ENCODE assay signal across 8 mouse cellular contexts in genomic region chr5:76904713-76905404, GRCm38 (mm10). TPM values are rescaled to one million over a fixed set of nuclear protein-coding genes. Genes with fewer than 3 reads are reported as not detected.
DNase-seq lines count a peak whose midpoint lies in the region; ATAC-seq and TF ChIP-seq lines count a peak whose summit lies in the region.

No protein-coding gene starts in this region.

- no peaks in the 10 kb centered on the region for H3K36me3 ChIP-seq in thymus, adult 2 months (ENCODE audit: control insufficient read depth, insufficient read depth, low read length)
- H3K36me3 ChIP-seq in hindbrain, embryonic 15.5 days, result no peaks in the 10 kb centered on the region
- no peaks in the 10 kb centered on the region for H3K36me3 ChIP-seq in myocyte (ENCODE audit: control insufficient read depth, insufficient read depth)

- WGBS in thymus, adult 2 months, result under 1% methylated on average over 19 of the region's 19 CpGs
- 1% methylated on average over 19 of the region's 19 CpGs for WGBS in hindbrain, embryonic 15.5 days

- DNase-seq in cerebellum, postnatal 10 days, result peak; percentile 21 to 38
- no peak for DNase-seq in cerebellum, adult 8-10 months
- DNase-seq in thymus, adult 2 months, result peak; percentile 4
- DNase-seq in thymus, postnatal 25 days, result no peak
- DNase-seq in frontal cortex, postnatal 10 days (ENCODE audit: low spot score in 2 of 2), result no peak
- DNase-seq in urinary bladder, postnatal 10 days (ENCODE audit: low spot score), result no peak

- peak overlapping the region; percentile 31 for H3ac ChIP-seq in myocyte (ENCODE audit: control insufficient read depth, insufficient read length)

- H3K9me3 ChIP-seq in hindbrain, embryonic 15.5 days, result no peaks in the 10 kb centered on the region

- peak overlapping the region; percentile 68 for H3K4me2 ChIP-seq in hindbrain, embryonic 15.5 days
- H3K4me2 ChIP-seq in myocyte (ENCODE audit: low read depth), result peak overlapping the region; percentile 81

- no peaks in the 10 kb centered on the region for H3K27me3 ChIP-seq in thymus, adult 2 months (ENCODE audit: control insufficient read depth, insufficient read depth, low read length)
- H3K27me3 ChIP-seq in hindbrain, embryonic 15.5 days, result no peaks in the 10 kb centered on the region
- H3K27me3 ChIP-seq in myocyte (ENCODE audit: control insufficient read depth, insufficient read depth, insufficient read length), result no peaks in the 10 kb centered on the region

- no peak for TF ChIP-seq CTCF in thymus, adult 2 months (IDR thresholded peaks at IDR 0.05; ENCODE audit: borderline replicate concordance, control insufficient read depth, extremely low read depth, insufficient read depth, low read length, poor library complexity)

- no peaks in the 10 kb centered on the region for H3K79me2 ChIP-seq in myocyte (ENCODE audit: control insufficient read depth, insufficient read depth)

- peak; percentile 80 for ATAC-seq in hindbrain, embryonic 15.5 days (ENCODE audit: low FRiP score, low read depth)

- peak overlapping the region; percentile 79 for H3K9ac ChIP-seq in hindbrain, embryonic 15.5 days

- TF ChIP-seq POLR2A in thymus, adult 2 months (IDR thresholded peaks at IDR 0.05; ENCODE audit: control insufficient read depth, extremely low read depth, insufficient read depth, low read length, poor library complexity), result no peak
- TF ChIP-seq POLR2A in myocyte (IDR thresholded peaks at IDR 0.05; ENCODE audit: insufficient read length, low read depth), result no peak

- H3K27ac ChIP-seq in thymus, adult 2 months (ENCODE audit: control insufficient read depth, insufficient read depth, low read length), result no peak overlapping the region
- H3K27ac ChIP-seq in hindbrain, embryonic 15.5 days (replicated peaks), result peak overlapping the region; percentile 91

- peak overlapping the region; percentile 76 for H3K4me3 ChIP-seq in thymus, adult 2 months (ENCODE audit: control insufficient read depth, insufficient read depth, low read length)
- peak overlapping the region; percentile 76 for H3K4me3 ChIP-seq in hindbrain, embryonic 15.5 days
- peak overlapping the region; percentile 93 for H3K4me3 ChIP-seq in myocyte

- 0 out of 2 replicates have a peak, but pooled peaks cover 5% of the 10 kb centered on the region for H3K4me1 ChIP-seq in thymus, adult 2 months (replicated peaks; ENCODE audit: control insufficient read depth, insufficient read depth, low read length)
- peaks cover 13% of the 10 kb centered on the region for H3K4me1 ChIP-seq in hindbrain, embryonic 15.5 days (replicated peaks)

TF ChIP-seq in myocyte, 11 proteins besides CTCF, POLR2A, EP300 and RAD21:
- TF ChIP-seq MYOD1 (IDR thresholded peaks at IDR 0.05; ENCODE audit: control insufficient read depth in 1 of 3, insufficient read length in 2 of 3, low read depth in 2 of 3), result no peak
- no peak for TF ChIP-seq MYOG (IDR thresholded peaks at IDR 0.05; ENCODE audit: control insufficient read depth in 1 of 3, insufficient read depth in 1 of 3, insufficient read length in 2 of 3, low read depth in 2 of 3)
- no peak for TF ChIP-seq POLR2AphosphoS2 (IDR thresholded peaks at IDR 0.05; ENCODE audit: insufficient read length, low read depth)
- no peak for TF ChIP-seq CEBPB (IDR thresholded peaks at IDR 0.05; ENCODE audit: insufficient read depth, poor library complexity, severe bottlenecking)
- no peak for TF ChIP-seq MAX (IDR thresholded peaks at IDR 0.05; ENCODE audit: low read depth)
- TF ChIP-seq TCF3 (IDR thresholded peaks at IDR 0.05; ENCODE audit: insufficient read length, low read depth), result no peak
- TF ChIP-seq SRF (IDR thresholded peaks at IDR 0.05; ENCODE audit: control insufficient read depth, insufficient read length, low read depth), result no peak

RNA-seq across cellular contexts. Expression of gene Aasdh, which starts 0.5 kb away (rescaled TPM):
- 10.7 and 12.1 TPM in 2 replicates for polyA plus RNA-seq in thymus, adult 2 months (2012; rRNA removed)
- 17.8 and 18.0 TPM in 2 replicates for polyA plus RNA-seq in hindbrain, embryonic 15.5 days (2015; fragmentation: Nextera tagmentation; extraction: Ambion mirVana)
- 6.1 TPM for polyA plus RNA-seq in myocyte (2012; fragmentation: generic; extraction: Trizol)

RNA-seq across cellular contexts. Expression of gene Paics, which starts 46.2 kb away (rescaled TPM):
- 70.4 and 75.9 TPM in 2 replicates for polyA plus RNA-seq in thymus, adult 2 months (2012; rRNA removed)
- 179 and 185 TPM in 2 replicates for polyA plus RNA-seq in hindbrain, embryonic 15.5 days (2015; fragmentation: Nextera tagmentation; extraction: Ambion mirVana)
- 69.9 TPM for polyA plus RNA-seq in myocyte (2012; fragmentation: generic; extraction: Trizol)

RNA-seq across cellular contexts. Expression of gene Ppat, which starts 46.5 kb away (rescaled TPM):
- 11.1 and 13.3 TPM in 2 replicates for polyA plus RNA-seq in thymus, adult 2 months (2012; rRNA removed)
- 11.1 and 12.6 TPM in 2 replicates for polyA plus RNA-seq in hindbrain, embryonic 15.5 days (2015; fragmentation: Nextera tagmentation; extraction: Ambion mirVana)
- polyA plus RNA-seq in myocyte (2012; fragmentation: generic; extraction: Trizol), result 6.9 TPM

Comparison
In these comparisons a context has a peak if more than half of its experiments do, and no peak if none do; other contexts are left out.
1. DNase-seq: peak in cerebellum, postnatal 10 days (2 of 2) and thymus, adult 2 months (single experiment); none in cerebellum, adult 8-10 months (single experiment), thymus, postnatal 25 days (single experiment), frontal cortex, postnatal 10 days (0 of 2) and urinary bladder, postnatal 10 days (single experiment).
2. Peak in every context shown above with its lines, with median percentiles within 50 percentile points of each other: H3K4me3 ChIP-seq.